Mouse (Mus musculus) intestine, embryonic 16.5 days (tissue): ENCODE measurements at regions not wholly inside any gene's neighbourhood (a gene's known extent, or its start where the extent isn't known, plus 50 kb on each side); places are given as distances from the start of the nearest gene placed in this dataset.
A peak's percentile ranks its signal among the peaks of the same experiment; 100 is the strongest.
"Not testable (repeated sequence)": the region's sequence is repeated elsewhere in the genome, so short reads cannot be mapped to it uniquely, and the experiment has no call there.

Experiments used
- ATAC-seq: fragments of 200-750 bp; cut with Nextera tagmentation; 2 replicates; pipeline ENCODE4 v1.8.0; 2017; ENCODE audit warnings: moderate TSS enrichment, moderate library complexity
- H3K27ac ChIP-seq: fragments of 300-500 bp; sonication (generic); 2 replicates; pipeline ENCODE4 v1.5.1; 2014; ENCODE audit warnings: mild to moderate bottlenecking, low read length
- H3K27me3 ChIP-seq: fragments of 300-500 bp; sonication (generic); replicated peaks from 2 replicates; pipeline ENCODE4 v1.6.1; 2014; ENCODE audit warnings: low read length, control low read depth, mixed read lengths; ENCODE audit not compliant: control insufficient read depth, insufficient read depth
- H3K36me3 ChIP-seq: fragments of 300-500 bp; sonication (generic); 2 replicates; pipeline ENCODE4 v1.6.1; 2014; ENCODE audit warnings: low read length, control low read depth; ENCODE audit not compliant: control insufficient read depth, insufficient read depth
- H3K4me1 ChIP-seq: fragments of 300-500 bp; sonication (generic); 2 replicates; pipeline ENCODE4 v1.6.1; 2014; ENCODE audit warnings: low read length, control low read depth, mixed read lengths; ENCODE audit not compliant: control insufficient read depth, insufficient read depth
- H3K4me2 ChIP-seq: fragments of 300-500 bp; sonication (generic); 2 replicates; pipeline ENCODE4 v1.6.1; 2014; ENCODE audit warnings: low read depth, low read length, control low read depth
- H3K4me3 ChIP-seq: fragments of 300-500 bp; sonication (generic); 2 replicates; pipeline ENCODE4 v1.5.1; 2014; ENCODE audit warnings: mild to moderate bottlenecking, low read length
- H3K9ac ChIP-seq: fragments of 300-500 bp; sonication (generic); 2 replicates; pipeline ENCODE4 v1.6.1; 2014; ENCODE audit warnings: low read depth, low read length
- H3K9me3 ChIP-seq: fragments of 300-500 bp; sonication (generic); 2 replicates; pipeline ENCODE4 v1.6.1; 2016; ENCODE audit warnings: low read length, control low read depth; ENCODE audit not compliant: control insufficient read depth
- WGBS: fragments of 180-500 bp; shearing (Covaris S2); extraction: QIAGEN DNeasy Blood & Tissue Kit; methylation state at CpG from one replicate; pipeline ENCODE4 v1.1.7; 2014; 5-methylcytosine and 5-hydroxymethylcytosine counted together

DNA sequence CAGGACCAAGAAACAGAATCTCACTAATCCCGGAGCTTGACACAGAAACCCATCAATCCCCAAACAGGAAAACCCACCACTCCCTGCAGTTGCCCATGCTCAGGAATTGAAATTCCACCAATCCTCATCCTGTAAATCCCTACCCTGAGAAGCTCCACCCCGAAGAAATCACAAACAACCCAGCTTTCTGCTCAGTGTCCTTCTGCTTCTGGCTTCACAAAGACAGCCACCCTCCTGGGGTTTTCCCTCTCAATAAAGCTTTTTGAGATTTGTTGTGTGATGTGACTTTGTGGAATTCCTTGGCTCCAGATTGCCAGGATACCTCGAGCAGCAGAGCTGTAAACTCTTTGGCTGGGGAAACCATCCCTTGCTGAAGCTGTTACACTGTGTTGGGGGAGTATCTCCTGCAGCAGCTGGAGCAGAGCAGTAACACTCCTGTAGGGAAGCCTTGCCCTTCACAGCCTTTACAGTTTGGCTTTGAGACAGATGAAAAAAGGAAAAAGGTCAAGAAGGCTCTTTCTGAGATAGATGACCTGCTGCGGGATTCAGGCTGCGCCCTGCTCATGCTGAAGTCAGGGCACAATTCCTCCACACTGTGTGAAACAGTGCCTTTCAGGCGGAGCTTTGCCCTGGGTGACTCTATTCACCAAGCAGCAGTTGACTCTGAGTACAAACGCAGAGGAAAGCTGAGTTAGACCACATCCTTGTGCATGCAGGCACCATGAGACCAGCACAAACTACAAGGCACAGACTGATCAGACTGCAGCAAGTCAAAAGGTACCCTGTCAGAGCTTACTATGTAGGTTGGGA is 180.6 kb upstream of the Peli2 start:
- H3K4me2 ChIP-seq: no peak overlapping the region
- no peak overlapping the region for H3K4me3 ChIP-seq
- no peaks in the 10 kb centered on the region for H3K36me3 ChIP-seq
- no peaks in the 10 kb centered on the region for H3K27me3 ChIP-seq
- no peaks in the 10 kb centered on the region for H3K4me1 ChIP-seq
- no peak for ATAC-seq
- WGBS: 52% methylated on average over 7 of the region's 7 CpGs
- no peak overlapping the region for H3K9ac ChIP-seq
- H3K27ac ChIP-seq: no peak overlapping the region
- H3K9me3 ChIP-seq: no peaks in the 10 kb centered on the region

DNA sequence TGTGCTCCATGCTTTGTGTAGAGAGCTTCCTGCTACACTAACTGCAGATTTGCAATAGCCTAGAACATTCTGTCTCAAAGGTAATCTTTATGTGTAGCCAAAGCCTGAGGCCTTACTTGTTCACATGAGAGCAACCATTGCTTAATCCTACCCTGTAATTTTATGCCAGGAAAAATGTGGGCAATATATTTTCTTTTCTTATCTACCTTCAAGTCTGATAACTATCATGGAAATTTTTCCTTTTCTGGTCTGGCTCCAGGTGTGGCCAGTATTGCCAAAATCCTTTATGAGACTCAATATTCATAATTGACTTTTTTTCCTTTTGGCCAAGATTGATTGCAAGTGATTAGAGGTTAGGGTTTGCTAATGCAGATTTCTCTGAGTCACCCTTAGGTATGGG is 178.0 kb upstream of the Peli2 start:
- H3K36me3 ChIP-seq: no peaks in the 10 kb centered on the region
- H3K9me3 ChIP-seq: no peaks in the 10 kb centered on the region
- H3K4me3 ChIP-seq: no peak overlapping the region
- no peaks in the 10 kb centered on the region for H3K4me1 ChIP-seq
- H3K27ac ChIP-seq: no peak overlapping the region
- H3K27me3 ChIP-seq: no peaks in the 10 kb centered on the region
- no peak overlapping the region for H3K4me2 ChIP-seq
- H3K9ac ChIP-seq: no peak overlapping the region
- no peak for ATAC-seq

DNA sequence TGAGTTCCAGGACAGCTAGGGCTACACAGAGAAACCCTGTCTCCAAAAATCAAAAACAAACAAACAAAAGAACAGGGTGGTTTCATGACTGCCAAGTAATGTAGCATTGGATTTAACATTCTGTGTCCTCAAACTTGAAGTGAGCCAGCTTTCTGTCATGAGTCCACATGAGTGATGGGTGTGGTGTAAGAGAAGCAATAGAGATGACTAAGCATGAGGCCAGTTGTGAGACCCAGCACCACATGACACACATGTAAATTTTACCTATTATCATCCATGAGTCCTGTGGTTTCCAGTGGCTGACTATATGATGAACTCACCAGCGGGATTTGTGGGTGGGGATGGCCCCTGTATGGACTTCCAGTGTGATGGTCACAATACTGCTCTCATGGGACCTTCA is 176.0 kb upstream of the Peli2 start:
- Histone ChIP-seq H3K4me2 (no peak overlapping the region), H3K9me3 (no peaks in the 10 kb centered on the region), H3K36me3 (no peaks in the 10 kb centered on the region), H3K4me1 (no peaks in the 10 kb centered on the region), H3K9ac (no peak overlapping the region), H3K27me3 (no peaks in the 10 kb centered on the region), H3K27ac (no peak overlapping the region), H3K4me3 (no peak overlapping the region)
- WGBS: 91% methylated on average over 1 of the region's 1 CpGs
- ATAC-seq: no peak

DNA sequence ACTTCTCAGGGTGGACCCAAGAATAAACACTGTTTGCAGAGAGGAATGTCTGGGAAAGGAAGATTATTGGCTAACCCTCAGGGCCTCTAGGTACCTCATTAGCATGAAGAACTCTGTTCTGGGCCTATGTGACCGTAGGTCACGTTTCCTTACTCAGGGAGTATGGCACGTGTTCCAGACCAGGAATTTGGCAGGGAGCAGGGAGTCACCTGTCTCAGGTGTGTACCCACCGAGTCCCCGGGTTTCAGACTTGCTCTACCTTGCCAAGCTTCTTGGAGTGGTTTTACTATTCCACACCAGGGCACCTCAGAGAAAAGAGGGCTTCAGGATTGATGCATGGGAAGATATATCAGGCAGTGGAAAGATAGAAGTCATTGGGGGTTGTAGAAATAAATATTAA is 169.6 kb upstream of the Peli2 start:
- H3K9ac ChIP-seq: no peak overlapping the region
- H3K9me3 ChIP-seq: no peaks in the 10 kb centered on the region
- no peaks in the 10 kb centered on the region for H3K36me3 ChIP-seq
- 83% methylated on average over 5 of the region's 5 CpGs for WGBS
- no peak overlapping the region for H3K4me2 ChIP-seq
- no peak overlapping the region for H3K27ac ChIP-seq
- no peaks in the 10 kb centered on the region for H3K4me1 ChIP-seq
- no peaks in the 10 kb centered on the region for H3K27me3 ChIP-seq
- H3K4me3 ChIP-seq: no peak overlapping the region
- ATAC-seq: no peak

DNA sequence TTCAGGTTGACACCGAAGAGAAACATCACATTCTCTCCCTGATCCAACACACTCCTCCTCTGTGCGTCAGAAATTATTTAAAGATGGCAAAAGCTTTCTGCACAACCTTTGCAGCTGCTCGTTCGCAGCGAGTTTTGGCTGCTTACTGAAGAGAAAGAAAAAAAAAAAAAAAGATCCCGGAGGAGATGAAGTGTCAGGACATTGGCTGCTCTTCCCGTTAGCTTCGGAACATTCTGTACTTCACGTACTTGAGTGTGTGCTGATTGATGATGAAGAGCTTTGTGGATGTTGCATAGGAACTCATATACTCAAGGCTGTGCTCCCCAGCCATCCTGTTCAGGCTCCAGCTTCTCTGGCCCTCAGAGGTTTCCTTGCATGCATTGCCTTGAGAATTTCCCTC is 162.5 kb upstream of the Peli2 start:
- H3K9me3 ChIP-seq: no peaks in the 10 kb centered on the region
- H3K4me2 ChIP-seq: no peak overlapping the region
- H3K36me3 ChIP-seq: no peaks in the 10 kb centered on the region
- no peak overlapping the region for H3K27ac ChIP-seq
- peak; percentile 44; the same call in 1 of the 2 replicates for ATAC-seq
- 63% methylated on average over 9 of the region's 9 CpGs for WGBS
- no peaks in the 10 kb centered on the region for H3K4me1 ChIP-seq
- no peaks in the 10 kb centered on the region for H3K27me3 ChIP-seq
- no peak overlapping the region for H3K4me3 ChIP-seq
- no peak overlapping the region for H3K9ac ChIP-seq

DNA sequence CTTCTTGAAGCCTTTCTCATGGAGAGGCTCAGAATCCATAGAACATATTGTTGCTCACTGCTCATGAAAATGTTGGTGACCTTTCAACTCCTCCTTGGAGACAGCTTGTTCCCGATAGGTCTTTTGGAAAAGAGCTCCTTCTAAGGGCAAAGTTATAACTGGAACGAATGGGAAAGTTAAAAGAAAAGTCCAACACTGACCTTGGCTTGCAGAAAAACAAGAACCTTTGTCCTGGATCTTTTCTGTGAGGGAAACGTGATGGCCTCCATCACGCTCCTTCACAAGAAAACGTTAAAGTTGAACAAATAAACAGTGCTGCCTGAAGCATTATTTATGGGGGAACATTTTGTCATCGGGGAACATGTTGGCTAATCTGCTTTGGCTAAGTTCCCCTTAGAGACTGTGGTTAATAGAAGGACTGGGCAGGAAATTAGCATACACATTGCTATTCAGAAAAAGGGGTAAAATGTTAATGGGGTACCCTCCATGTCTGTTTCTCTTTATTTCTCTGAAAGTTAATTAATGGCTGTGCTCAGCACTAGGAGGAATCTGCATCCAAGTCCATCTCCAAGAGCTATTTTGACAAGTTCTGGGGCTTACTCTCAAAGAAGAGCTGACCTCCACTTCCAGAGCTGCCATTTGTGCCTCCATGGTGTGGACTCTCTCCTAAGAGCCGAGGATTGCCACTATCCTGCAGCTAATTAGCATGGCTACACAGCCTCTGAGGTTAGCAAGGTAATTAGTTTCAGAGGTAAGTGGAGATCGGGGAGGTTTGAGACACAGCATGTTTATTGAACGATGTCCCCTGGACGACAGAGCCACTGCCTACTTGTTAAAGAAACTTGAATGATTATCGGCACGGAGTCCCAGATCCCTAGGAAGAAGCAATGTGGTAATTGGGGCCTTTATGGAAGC is 161.0 kb upstream of the Peli2 start:
- Histone ChIP-seq H3K4me3 (no peak overlapping the region), H3K27ac (no peak overlapping the region), H3K9me3 (no peaks in the 10 kb centered on the region), H3K9ac (no peak overlapping the region), H3K36me3 (no peaks in the 10 kb centered on the region), H3K27me3 (no peaks in the 10 kb centered on the region), H3K4me1 (no peaks in the 10 kb centered on the region), H3K4me2 (no peak overlapping the region)
- 53% methylated on average over 12 of the region's 12 CpGs for WGBS
- no peak for ATAC-seq

DNA sequence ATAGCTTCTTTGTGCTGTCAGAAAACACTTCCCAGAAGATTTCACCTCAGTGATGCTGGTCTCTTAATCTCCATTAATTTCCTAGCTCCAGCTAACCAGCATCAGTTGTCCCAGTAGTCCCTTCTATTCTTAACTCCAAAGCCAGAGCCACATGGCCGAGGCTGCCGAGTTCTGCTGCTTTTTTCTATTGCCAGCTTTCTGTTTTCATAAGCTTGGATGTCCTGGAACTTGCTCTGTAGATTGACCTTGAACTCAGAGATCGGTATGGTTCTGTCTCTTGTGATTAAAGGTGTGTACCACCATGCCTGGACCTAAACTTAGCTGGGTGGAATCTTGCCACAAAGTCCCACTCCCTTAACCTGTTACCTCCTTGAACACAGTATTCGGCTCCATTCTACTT is 155.8 kb upstream of the Peli2 start:
- ATAC-seq, H3K36me3 ChIP-seq, H3K27me3 ChIP-seq, H3K9me3 ChIP-seq, H3K4me3 ChIP-seq, H3K4me1 ChIP-seq, H3K27ac ChIP-seq, H3K9ac ChIP-seq, H3K4me2 ChIP-seq: not testable (repeated sequence)
- WGBS: 82% methylated on average over 4 of the region's 4 CpGs

DNA sequence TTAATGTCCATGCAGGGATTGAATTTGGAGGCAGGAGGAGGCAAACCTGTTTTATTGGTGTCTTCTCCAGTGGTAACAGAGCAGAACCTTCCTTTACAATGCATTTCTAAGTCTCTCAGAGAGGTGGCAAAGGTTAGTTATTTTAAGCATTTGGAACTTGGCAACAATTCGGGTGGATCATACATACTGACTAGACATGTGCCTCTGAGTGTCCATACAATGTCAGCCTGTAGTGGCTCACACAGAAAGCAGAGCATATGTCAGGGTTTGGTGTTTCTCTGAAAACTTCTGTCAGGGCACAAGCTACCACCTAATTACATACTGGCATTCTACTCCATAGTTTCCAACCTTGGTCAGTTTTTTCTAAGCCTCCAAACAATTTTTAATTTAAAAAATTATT is 150.8 kb upstream of the Peli2 start:
- WGBS: 54% methylated on average over 1 of the region's 1 CpGs
- no peak overlapping the region for H3K4me3 ChIP-seq

DNA sequence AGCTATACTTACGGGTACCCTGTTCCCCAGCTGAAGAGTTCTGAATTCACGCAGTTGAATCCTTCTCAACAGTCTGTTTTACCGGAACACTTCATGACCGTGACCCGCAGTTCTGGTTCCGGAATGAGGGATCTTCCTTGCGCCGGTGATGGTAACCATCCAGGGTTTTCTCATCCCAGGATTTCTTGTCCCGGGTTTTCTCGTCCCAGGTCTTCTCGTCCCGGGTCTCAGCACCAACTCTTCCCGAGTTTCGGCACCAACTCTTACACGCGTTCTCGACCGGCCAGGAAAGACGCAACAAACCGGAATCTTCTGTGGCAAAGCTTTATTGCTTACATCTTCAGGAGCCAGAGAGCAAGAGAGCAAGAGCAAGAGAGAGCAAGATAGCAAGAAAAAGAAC is 147.5 kb upstream of the Peli2 start:
- WGBS: 95% methylated on average over 20 of the region's 20 CpGs
- not testable (repeated sequence) for H3K9me3 ChIP-seq, H3K27me3 ChIP-seq, H3K4me3 ChIP-seq, ATAC-seq, H3K4me1 ChIP-seq, H3K9ac ChIP-seq, H3K36me3 ChIP-seq, H3K4me2 ChIP-seq, H3K27ac ChIP-seq

More for the DNA sequence above, 150.8 kb upstream of the Peli2 start:
- no peaks in the 10 kb centered on the region for H3K9me3 ChIP-seq
- H3K27me3 ChIP-seq: no peaks in the 10 kb centered on the region
- no peak for ATAC-seq
- no peak overlapping the region for H3K27ac ChIP-seq
- H3K36me3 ChIP-seq: no peaks in the 10 kb centered on the region
- H3K4me2 ChIP-seq: no peak overlapping the region
- no peaks in the 10 kb centered on the region for H3K4me1 ChIP-seq
- H3K9ac ChIP-seq: no peak overlapping the region
